Mouse (Mus musculus): ENCODE measurements around the gene Olfr266.

DNA sequence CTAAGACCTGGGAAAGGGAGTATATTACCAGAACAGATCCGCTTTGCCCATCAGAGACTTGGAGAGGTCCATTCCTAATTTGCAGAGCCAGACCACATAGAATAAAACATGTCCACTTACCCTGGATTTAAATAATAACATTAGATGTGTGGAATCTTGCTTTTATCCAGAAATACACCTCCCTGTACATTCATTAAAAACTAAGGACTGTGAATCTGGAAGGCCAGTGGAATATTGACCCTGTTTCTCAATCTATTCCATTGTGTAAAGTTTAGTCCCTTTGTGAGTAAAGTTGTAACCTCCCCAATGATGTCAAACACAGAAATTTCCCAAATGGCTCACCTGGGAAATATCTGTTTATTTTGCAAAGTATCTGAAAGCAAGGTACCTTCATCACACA lies at the start of gene Olfr266:
- TF ChIP-seq CTCF (IDR thresholded peaks at IDR 0.05; ENCODE audit: extremely low read depth, insufficient read depth, insufficient read length, insufficient replicate concordance) (no peak), POLR2A (IDR thresholded peaks at IDR 0.05; ENCODE audit: low read depth, low read length) (no peak)

All from spleen, adult 2 months (tissue).